In genomic region chr16:37682309-37682975, GRCm38 (mm10) we compare ENCODE assay signal across 8 mouse cellular contexts. TPM values are rescaled to one million over a fixed set of nuclear protein-coding genes. Genes with fewer than 3 reads are reported as not detected.
DNase-seq lines count a peak whose midpoint lies in the region; ATAC-seq lines count a peak whose summit lies in the region.

No protein-coding gene starts in this region.

- WGBS in forebrain, embryonic 16.5 days = 44% methylated on average over 7 of the region's 7 CpGs
- 44% methylated on average over 7 of the region's 7 CpGs for WGBS in lung, embryonic 15.5 days

- H3K36me3 ChIP-seq in forebrain, embryonic 16.5 days (ENCODE audit: control insufficient read depth, insufficient read depth) = no peaks in the 10 kb centered on the region
- H3K36me3 ChIP-seq in lung, embryonic 15.5 days = no peaks in the 10 kb centered on the region

- no peaks in the 10 kb centered on the region for H3K27me3 ChIP-seq in forebrain, embryonic 16.5 days (replicated peaks; ENCODE audit: control insufficient read depth, insufficient read depth, low read length)
- H3K27me3 ChIP-seq in lung, embryonic 15.5 days = no peaks in the 10 kb centered on the region

- intact Hi-C loops in heart, postnatal 14 days (cut with DNase I) = loop anchor here (1.0 to 2.0 kb wide), 3 partner anchors 336 to 572 kb away; no protein-coding TSS in a partner anchor

- H3K4me2 ChIP-seq in forebrain, embryonic 16.5 days (ENCODE audit: low read length) = no peak overlapping the region
- H3K4me2 ChIP-seq in lung, embryonic 15.5 days = peak overlapping the region; percentile 65

- peaks cover 28% of the 10 kb centered on the region for H3K4me1 ChIP-seq in forebrain, embryonic 16.5 days (replicated peaks; ENCODE audit: control insufficient read depth, insufficient read depth, low read length)
- peaks cover 32% of the 10 kb centered on the region for H3K4me1 ChIP-seq in lung, embryonic 15.5 days

- no peak overlapping the region for H3K9ac ChIP-seq in forebrain, embryonic 16.5 days (replicated peaks; ENCODE audit: low read depth, low read length)
- H3K9ac ChIP-seq in lung, embryonic 15.5 days = no peak overlapping the region

- peak; percentile 58 for ATAC-seq in forebrain, embryonic 16.5 days
- peak; percentile 39; the same call in 1 of the 2 replicates for ATAC-seq in lung, embryonic 15.5 days (ENCODE audit: borderline replicate concordance, extremely low read depth, low FRiP score, low TSS enrichment)

- H3K4me3 ChIP-seq in forebrain, embryonic 16.5 days (replicated peaks; ENCODE audit: low read length) = no peak overlapping the region
- no peak overlapping the region for H3K4me3 ChIP-seq in lung, embryonic 15.5 days

- H3K9me3 ChIP-seq in forebrain, embryonic 16.5 days (ENCODE audit: control insufficient read depth, low read length) = no peaks in the 10 kb centered on the region
- no peaks in the 10 kb centered on the region for H3K9me3 ChIP-seq in lung, embryonic 15.5 days

- peak; percentile 62 for DNase-seq in MEL-GATA-1-ER (ENCODE audit: extremely low read depth, low read depth)
- peak; percentile 86 to 90 for DNase-seq in cerebellum, adult 18-20 months
- DNase-seq in heart, postnatal 14 days = peak; percentile 86 to 92
- DNase-seq in layer of hippocampus, adult 18-20 months (ENCODE audit: low spot score in 2 of 2) = peak; percentile 87 to 97
- DNase-seq in ovary, postnatal 14 days (ENCODE audit: low spot score) = peak; percentile 77
- DNase-seq in thymus, postnatal 25 days = peak; percentile 67

- H3K27ac ChIP-seq in forebrain, embryonic 16.5 days (ENCODE audit: low read length) = peak overlapping the region; percentile 85
- H3K27ac ChIP-seq in lung, embryonic 15.5 days = no peak overlapping the region; the same call in 1 of the 2 replicates

RNA-seq across cellular contexts. Expression of gene Ndufb4, which starts 28.2 kb away (rescaled TPM):
- 49.6 and 68.2 TPM in 2 replicates for polyA plus RNA-seq in forebrain, embryonic 16.5 days (2015; fragmentation: Nextera tagmentation; extraction: Ambion mirVana)
- 100 to 1,000 TPM; 124 to 140 TPM for total RNA-seq in heart, postnatal 14 days (2021)
- 10 to 100 TPM; 83.3 to 85.1 TPM for total RNA-seq in layer of hippocampus, adult 18-20 months (2021)
- 48.8 and 53.6 TPM in 2 replicates for polyA plus RNA-seq in lung, embryonic 15.5 days (2015; fragmentation: Nextera tagmentation; extraction: Ambion mirVana)
